Mouse (Mus musculus): ENCODE results near the gene Cyp2b10.
"Not testable (repeated sequence)": the region's sequence is repeated elsewhere in the genome, so short reads cannot be mapped to it uniquely, and the experiment has no call there.

Gene Cyp2b10

GRCm38 (mm10) chr7:25897411-25897810 is at the start of gene Cyp2b10:
Gene Cyp2b10, plus strand, starts transcription at chr7:25897620.
- no peak for DNase-seq

- DNase-seq: peak; percentile 82
Observed at GRCm38 (mm10) chr7:25847722-25848443, 49.5 kb upstream of the Cyp2b10 start.

GRCm38 (mm10) chr7:25848444-25848812 is 49.0 kb upstream of the Cyp2b10 start:
- DNase-seq: peak in 1 of 2 experiments; percentile 18

GRCm38 (mm10) chr7:25855082-25855481 is 42.3 kb upstream of the Cyp2b10 start:
- DNase-seq: peak; percentile 31 to 34

- DNase-seq: no peak
Observed at GRCm38 (mm10) chr7:25859962-25860870, 37.2 kb upstream of the Cyp2b10 start.

- DNase-seq: no peak
Observed at GRCm38 (mm10) chr7:25862365-25862764, 35.1 kb upstream of the Cyp2b10 start.

GRCm38 (mm10) chr7:25863756-25864155 is 33.7 kb upstream of the Cyp2b10 start:
- no peak for DNase-seq

- DNase-seq: no peak
Observed at GRCm38 (mm10) chr7:25864861-25865260, 32.6 kb upstream of the Cyp2b10 start.

- DNase-seq: no peak
Observed at GRCm38 (mm10) chr7:25869789-25870188, 27.6 kb upstream of the Cyp2b10 start.

- no peak for DNase-seq
Observed at GRCm38 (mm10) chr7:25872624-25873023, 24.8 kb upstream of the Cyp2b10 start.

GRCm38 (mm10) chr7:25878735-25879134 is 18.7 kb upstream of the Cyp2b10 start:
- DNase-seq: no peak

GRCm38 (mm10) chr7:25880721-25881120 is 16.7 kb upstream of the Cyp2b10 start:
- DNase-seq: not testable (repeated sequence)

GRCm38 (mm10) chr7:25884272-25884671 is 13.1 kb upstream of the Cyp2b10 start:
- DNase-seq: no peak

- DNase-seq: no peak
Observed at GRCm38 (mm10) chr7:25887758-25888157, 9.7 kb upstream of the Cyp2b10 start.

GRCm38 (mm10) chr7:25893159-25893558 is 4.3 kb upstream of the Cyp2b10 start:
- no peak for DNase-seq

- no peak for DNase-seq
Observed at GRCm38 (mm10) chr7:25895162-25895561, 2.3 kb upstream of the Cyp2b10 start.

- no peak for DNase-seq
Observed at GRCm38 (mm10) chr7:25898064-25898463, 644 bp downstream of the Cyp2b10 start.

- DNase-seq: no peak
Observed at GRCm38 (mm10) chr7:25902061-25902690, 4.8 kb downstream of the Cyp2b10 start.

- DNase-seq: no peak
Observed at GRCm38 (mm10) chr7:25903156-25903555, 5.7 kb downstream of the Cyp2b10 start.

- DNase-seq: no peak
Observed at GRCm38 (mm10) chr7:25904066-25904465, 6.6 kb downstream of the Cyp2b10 start.

- DNase-seq: no peak
Observed at GRCm38 (mm10) chr7:25904489-25904888, 7.1 kb downstream of the Cyp2b10 start.

- DNase-seq: no peak
Observed at GRCm38 (mm10) chr7:25907380-25907779, 10.0 kb downstream of the Cyp2b10 start.

GRCm38 (mm10) chr7:25910046-25910445 is 12.6 kb downstream of the Cyp2b10 start:
- no peak for DNase-seq

All from cerebellum, postnatal 36 days (tissue).